Mouse (Mus musculus) heart, embryonic 14.5 days (tissue): ENCODE data around the gene Nr4a3. TPM values are rescaled to one million over a fixed set of nuclear protein-coding genes. Genes with fewer than 3 reads are reported as not detected.
A peak's percentile ranks its signal among the peaks of the same experiment; 100 is the strongest.

Source experiments
- ATAC-seq: fragments of 200-750 bp; cut with Nextera tagmentation; 2 replicates; pipeline ENCODE4 v1.8.0; 2017; ENCODE audit warnings: low read depth, moderate TSS enrichment; ENCODE audit not compliant: insufficient number of reproducible peaks, insufficient read depth, low FRiP score
- H3K27ac ChIP-seq, 2 experiments: fragments of 200-500 bp in 1 of 2; fragments of 300-500 bp in 1 of 2; sonication (generic) in 1 of 2; replicated peaks in 1 of 2; 2 replicates each; pipeline ENCODE4 v1.5.1; 2012 to 2014; ENCODE audit warnings: low read depth in 2 of 2, low read length in 2 of 2, control low read depth in 1 of 2, mild to moderate bottlenecking in 1 of 2, mixed read lengths in 1 of 2; ENCODE audit not compliant: control insufficient read depth in 1 of 2, insufficient read depth in 1 of 2
- H3K27me3 ChIP-seq: fragments of 300-500 bp; sonication (generic); 2 replicates; pipeline ENCODE4 v1.6.1; 2014; ENCODE audit warnings: mild to moderate bottlenecking, low read length, control low read depth; ENCODE audit not compliant: control insufficient read depth, insufficient read depth
- H3K36me3 ChIP-seq: fragments of 300-500 bp; sonication (generic); 2 replicates; pipeline ENCODE4 v1.6.1; 2014; ENCODE audit warnings: mild to moderate bottlenecking, control low read depth, low read length, mixed read lengths; ENCODE audit not compliant: control insufficient read depth, insufficient read depth
- H3K4me1 ChIP-seq, 2 experiments: fragments of 200-500 bp in 1 of 2; fragments of 300-500 bp in 1 of 2; sonication (generic) in 1 of 2; 2 replicates each; pipeline ENCODE4 v1.6.1; 2012 to 2014; ENCODE audit warnings: low read length in 2 of 2, control low read depth in 1 of 2, mixed read lengths in 1 of 2; ENCODE audit not compliant: control insufficient read depth in 2 of 2, insufficient read depth in 2 of 2
- H3K4me2 ChIP-seq: fragments of 300-500 bp; sonication (generic); 2 replicates; pipeline ENCODE4 v1.6.1; 2014; ENCODE audit warnings: mild to moderate bottlenecking, low read length
- H3K4me3 ChIP-seq, 2 experiments: fragments of 200-500 bp in 1 of 2; fragments of 300-500 bp in 1 of 2; sonication (generic) in 1 of 2; 2 replicates each; pipeline ENCODE4 v1.5.1; 2012 to 2014; ENCODE audit warnings: low read length in 2 of 2, mild to moderate bottlenecking in 2 of 2, control low read depth in 1 of 2, low read depth in 1 of 2, moderate library complexity in 1 of 2; ENCODE audit not compliant: control insufficient read depth in 1 of 2, insufficient read depth in 1 of 2
- H3K9ac ChIP-seq: fragments of 300-500 bp; sonication (generic); 2 replicates; pipeline ENCODE4 v1.6.1; 2014; ENCODE audit warnings: mild to moderate bottlenecking, low read length
- H3K9me3 ChIP-seq: fragments of 300-500 bp; sonication (generic); 2 replicates; pipeline ENCODE4 v1.6.1; 2016; ENCODE audit warnings: low read length, control low read depth; ENCODE audit not compliant: control insufficient read depth
- WGBS: fragments of 180-500 bp; shearing (Covaris S2); extraction: QIAGEN DNeasy Blood & Tissue Kit; methylation state at CpG from one replicate; pipeline ENCODE4 v1.1.7; 2014; 5-methylcytosine and 5-hydroxymethylcytosine counted together
- polyA plus RNA-seq: library from polyadenylated mRNA; unstranded; fragments of >200 nt; fragmentation: Nextera tagmentation; extraction: Ambion mirVana; gene quantifications from 2 replicates; pipeline ENCODE4 v1.2.1, GENCODE M21; 2014

Nr4a3 gene
- polyA plus RNA-seq, 1 experiment from 2014 or later, result 0.14 TPM

DNA sequence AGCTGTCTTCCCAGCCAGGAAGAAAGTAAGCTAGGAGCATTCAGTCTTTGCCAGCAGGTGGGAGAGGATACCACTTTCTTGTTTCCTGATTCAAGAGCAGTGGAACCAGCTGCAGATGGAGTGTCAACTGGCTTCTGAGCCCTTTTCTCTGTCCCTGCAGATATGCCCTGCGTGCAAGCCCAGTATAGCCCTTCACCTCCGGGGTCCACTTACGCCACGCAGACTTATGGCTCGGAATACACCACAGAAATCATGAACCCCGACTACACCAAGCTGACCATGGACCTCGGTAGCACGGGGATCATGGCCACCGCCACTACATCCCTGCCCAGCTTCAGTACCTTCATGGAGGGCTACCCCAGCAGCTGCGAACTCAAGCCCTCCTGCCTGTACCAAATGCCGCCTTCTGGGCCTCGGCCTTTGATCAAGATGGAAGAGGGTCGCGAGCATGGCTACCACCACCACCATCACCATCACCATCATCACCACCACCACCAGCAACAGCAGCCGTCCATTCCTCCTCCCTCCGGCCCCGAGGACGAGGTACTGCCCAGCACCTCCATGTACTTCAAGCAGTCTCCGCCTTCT, 6.2 kb downstream of the Nr4a3 start:
- H3K4me2 ChIP-seq, result peak overlapping the region; percentile 79
- H3K36me3 ChIP-seq, result no peaks in the 10 kb centered on the region
- WGBS, result 16% methylated on average over 19 of the region's 19 CpGs
- no peaks in the 10 kb centered on the region for H3K9me3 ChIP-seq
- H3K4me1 ChIP-seq, result peaks cover 13 to 21% of the 10 kb centered on the region in 2 experiments
- peak overlapping the region; percentile 36 to 45 for H3K4me3 ChIP-seq
- H3K27ac ChIP-seq, result no peak overlapping the region
- H3K27me3 ChIP-seq, result peaks cover 77% of the 10 kb centered on the region
- 0 out of 2 replicates have a peak, but pooled peaks have one; percentile 1 for ATAC-seq
- peak overlapping the region; percentile 51; the same call in 1 of the 2 replicates for H3K9ac ChIP-seq

GRCm38 (mm10) chr4:48051674-48052121, 6.7 kb downstream of the Nr4a3 start:
- peak; percentile 51; the same call in 1 of the 2 replicates for ATAC-seq
- H3K36me3 ChIP-seq, result no peaks in the 10 kb centered on the region
- H3K9me3 ChIP-seq, result no peaks in the 10 kb centered on the region
- H3K27me3 ChIP-seq, result peaks cover 82% of the 10 kb centered on the region
- H3K9ac ChIP-seq, result peak overlapping the region; percentile 51; the same call in 1 of the 2 replicates
- peak overlapping the region; percentile 36 to 45 for H3K4me3 ChIP-seq
- no peak overlapping the region for H3K27ac ChIP-seq
- peaks cover 11 to 20% of the 10 kb centered on the region in 2 experiments for H3K4me1 ChIP-seq
- H3K4me2 ChIP-seq, result peak overlapping the region; percentile 79
- under 1% methylated on average over 34 of the region's 37 CpGs for WGBS

GRCm38 (mm10) chr4:48061716-48062115, 16.8 kb downstream of the Nr4a3 start:
- Histone ChIP-seq H3K27me3 (peaks cover 4% of the 10 kb centered on the region; the same call in 1 of the 2 replicates), H3K4me1 (no peaks in the 10 kb centered on the region), H3K9me3 (no peaks in the 10 kb centered on the region), H3K4me2 (no peak overlapping the region), H3K36me3 (no peaks in the 10 kb centered on the region), H3K9ac (no peak overlapping the region), H3K27ac (no peak overlapping the region), H3K4me3 (no peak overlapping the region)
- ATAC-seq, result no peak
- 82% methylated on average over 8 of the region's 8 CpGs for WGBS

DNA sequence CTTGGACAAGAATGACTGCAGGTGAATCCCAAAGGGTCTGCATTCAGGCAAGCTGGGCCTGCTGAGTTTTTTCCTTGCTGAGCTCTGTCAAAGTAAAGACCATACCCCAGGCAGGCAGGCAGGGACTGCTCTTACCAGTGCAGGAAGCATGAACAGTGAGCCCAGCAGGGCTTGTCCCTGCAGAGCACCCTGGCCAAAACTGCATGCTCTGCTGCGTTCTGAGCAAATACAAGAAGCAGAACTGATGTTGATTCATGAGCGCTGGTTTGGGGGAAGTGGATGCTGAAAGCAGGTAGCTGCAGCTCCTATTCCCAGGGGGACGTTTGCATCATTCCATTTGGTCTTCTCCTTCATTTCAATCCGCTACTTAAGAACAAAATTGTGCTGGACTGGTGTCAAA, 19.4 kb downstream of the Nr4a3 start:
- no peak for ATAC-seq
- Histone ChIP-seq H3K36me3 (no peaks in the 10 kb centered on the region), H3K4me3 (no peak overlapping the region), H3K9ac (no peak overlapping the region), H3K9me3 (no peaks in the 10 kb centered on the region), H3K4me2 (no peak overlapping the region), H3K4me1 (no peaks in the 10 kb centered on the region), H3K27ac (no peak overlapping the region), H3K27me3 (no peaks in the 10 kb centered on the region)
- WGBS, result 72% methylated on average over 4 of the region's 4 CpGs

GRCm38 (mm10) chr4:48066676-48067075, 21.7 kb downstream of the Nr4a3 start:
- Histone ChIP-seq H3K4me3 (no peak overlapping the region), H3K4me1 (no peaks in the 10 kb centered on the region), H3K27ac (no peak overlapping the region), H3K27me3 (no peaks in the 10 kb centered on the region), H3K4me2 (no peak overlapping the region), H3K9me3 (no peaks in the 10 kb centered on the region), H3K36me3 (no peaks in the 10 kb centered on the region), H3K9ac (no peak overlapping the region)
- WGBS, result 79% methylated on average over 2 of the region's 2 CpGs
- no peak for ATAC-seq

DNA sequence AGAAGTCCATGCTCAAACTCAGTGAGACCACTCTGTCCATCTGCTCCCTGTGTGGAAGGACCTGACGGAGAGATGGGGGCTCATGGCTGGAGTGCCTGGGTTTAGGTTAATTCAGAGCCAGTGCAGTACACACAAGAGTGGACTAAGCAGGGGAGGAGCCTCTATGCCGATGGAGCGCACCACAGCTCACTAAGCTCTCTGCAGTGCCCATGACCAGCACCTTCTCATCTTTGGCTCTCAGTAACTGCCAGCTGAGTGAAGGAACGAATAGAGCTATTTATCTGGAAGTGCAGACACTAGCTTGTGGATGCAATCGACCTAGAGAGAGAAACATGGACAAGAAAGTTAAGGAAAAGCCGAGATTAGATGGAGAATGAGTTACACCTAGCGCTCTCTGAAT, 24.2 kb downstream of the Nr4a3 start:
- 60% methylated on average over 7 of the region's 7 CpGs for WGBS
- Histone ChIP-seq H3K36me3 (no peaks in the 10 kb centered on the region), H3K9ac (no peak overlapping the region), H3K4me1 (no peaks in the 10 kb centered on the region), H3K27me3 (no peaks in the 10 kb centered on the region), H3K27ac (no peak overlapping the region), H3K4me2 (no peak overlapping the region), H3K9me3 (no peaks in the 10 kb centered on the region), H3K4me3 (no peak overlapping the region)
- no peak for ATAC-seq

DNA sequence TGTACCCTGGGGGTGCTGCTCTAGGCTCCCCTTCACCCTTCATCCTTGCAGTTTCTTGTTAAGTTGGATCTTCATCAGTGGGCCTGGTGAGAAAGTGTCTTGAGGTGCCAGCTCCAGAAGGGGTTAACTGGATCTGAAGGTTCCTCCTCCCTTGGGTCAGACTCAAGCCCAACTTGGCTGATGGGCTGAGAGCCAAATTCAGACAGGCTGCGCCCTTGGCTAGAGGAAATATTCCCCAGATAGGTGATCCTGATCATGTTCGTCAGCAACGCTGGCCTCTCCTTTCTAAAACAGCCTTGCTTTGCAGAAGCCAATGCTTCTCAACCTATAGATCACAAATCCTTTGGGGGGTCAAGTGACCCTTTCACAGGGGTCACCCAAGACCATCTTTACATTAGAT, 27.1 kb downstream of the Nr4a3 start:
- no peaks in the 10 kb centered on the region for H3K9me3 ChIP-seq
- H3K36me3 ChIP-seq, result no peaks in the 10 kb centered on the region
- no peak overlapping the region for H3K4me3 ChIP-seq
- no peak overlapping the region for H3K27ac ChIP-seq
- peaks cover 0 to 6% of the 10 kb centered on the region in 2 experiments; a peak in 2 of 4 replicates for H3K4me1 ChIP-seq
- no peak overlapping the region for H3K4me2 ChIP-seq
- no peaks in the 10 kb centered on the region for H3K27me3 ChIP-seq
- H3K9ac ChIP-seq, result no peak overlapping the region
- 56% methylated on average over 3 of the region's 3 CpGs for WGBS
- ATAC-seq, result no peak

DNA sequence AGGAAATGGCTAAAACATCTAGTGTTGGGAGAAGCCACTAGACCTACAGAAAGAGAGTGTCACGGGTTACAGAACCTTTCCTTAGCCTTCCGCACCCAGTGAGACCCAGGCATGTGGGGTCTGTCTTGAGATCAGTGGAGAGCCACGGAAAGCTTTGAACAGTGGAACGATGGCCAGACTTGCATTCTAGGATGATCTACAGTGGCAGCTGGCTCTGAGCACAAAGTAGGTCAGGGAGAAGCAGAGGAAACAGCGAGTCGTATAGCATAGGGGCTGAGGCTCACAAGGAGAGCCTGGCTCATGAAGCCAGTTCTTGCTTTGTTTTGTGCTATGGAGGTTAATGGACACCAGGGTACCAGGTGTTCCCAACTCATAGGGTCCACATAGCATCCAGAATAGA, 28.4 kb downstream of the Nr4a3 start:
- 84% methylated on average over 6 of the region's 6 CpGs for WGBS
- no peaks in the 10 kb centered on the region for H3K27me3 ChIP-seq
- peaks cover 8 to 12% of the 10 kb centered on the region in 2 experiments; a peak in 2 of 4 replicates for H3K4me1 ChIP-seq
- H3K4me3 ChIP-seq, result no peak overlapping the region
- no peaks in the 10 kb centered on the region for H3K9me3 ChIP-seq
- no peak for ATAC-seq
- H3K4me2 ChIP-seq, result no peak overlapping the region
- H3K27ac ChIP-seq, result no peak overlapping the region
- no peak overlapping the region for H3K9ac ChIP-seq
- H3K36me3 ChIP-seq, result no peaks in the 10 kb centered on the region
